Mouse (Mus musculus): Measurements from ENCODE around the gene Dcaf12. TPM values are rescaled to one million over a fixed set of nuclear protein-coding genes. Genes with fewer than 3 reads are reported as not detected.

Dcaf12 gene
- total and polyA plus RNA-seq, 2 experiments from 2014 or later = 57.3 to 63.3 TPM

GRCm38 (mm10) chr4:41293907-41294306, 20.8 kb downstream of the Dcaf12 start:
- H3K36me3 ChIP-seq (ENCODE audit: insufficient read depth) = peaks cover 73% of the 10 kb centered on the region
- H3K9ac ChIP-seq = no peak overlapping the region
- no peak overlapping the region for H3K27ac ChIP-seq (ENCODE audit: low read depth, low read length)
- peak; percentile 84 for ATAC-seq
- H3K4me2 ChIP-seq (ENCODE audit: low read depth) = no peak overlapping the region
- no peaks in the 10 kb centered on the region for H3K4me1 ChIP-seq (ENCODE audit: insufficient read depth)
- H3K27me3 ChIP-seq (ENCODE audit: insufficient read depth, low read length) = no peaks in the 10 kb centered on the region
- 20% methylated on average over 4 of the region's 4 CpGs for WGBS
- TF ChIP-seq CTCF (IDR thresholded peaks at IDR 0.05; ENCODE audit: low read depth) = no peak
- no peaks in the 10 kb centered on the region for H3K9me3 ChIP-seq (ENCODE audit: low read length)
- DNase-seq = peak; percentile 73
- H3K4me3 ChIP-seq (ENCODE audit: low read depth, low read length) = no peak overlapping the region

- no peak overlapping the region for H3K4me2 ChIP-seq (ENCODE audit: low read depth)
- no peaks in the 10 kb centered on the region for H3K4me1 ChIP-seq (ENCODE audit: insufficient read depth)
- H3K27ac ChIP-seq (ENCODE audit: low read depth, low read length) = no peak overlapping the region
- H3K9ac ChIP-seq = no peak overlapping the region
- no peaks in the 10 kb centered on the region for H3K9me3 ChIP-seq (ENCODE audit: low read length)
- ATAC-seq (0 out of 2 replicates have a peak, but pooled peaks have one; percentile 5), DNase-seq (no peak)
- peaks cover 37% of the 10 kb centered on the region for H3K36me3 ChIP-seq (ENCODE audit: insufficient read depth)
- no peaks in the 10 kb centered on the region for H3K27me3 ChIP-seq (ENCODE audit: insufficient read depth, low read length)
- 61% methylated on average over 7 of the region's 7 CpGs for WGBS
- no peak for TF ChIP-seq CTCF (IDR thresholded peaks at IDR 0.05; ENCODE audit: low read depth)
- H3K4me3 ChIP-seq (ENCODE audit: low read depth, low read length) = no peak overlapping the region
Observed at GRCm38 (mm10) chr4:41289802-41290201, 24.9 kb downstream of the Dcaf12 start.

GRCm38 (mm10) chr4:41286420-41286819, 28.3 kb downstream of the Dcaf12 start:
- peak; percentile 76 for DNase-seq
- TF ChIP-seq CTCF (IDR thresholded peaks at IDR 0.05; ENCODE audit: low read depth) = peak; percentile 74
- ATAC-seq = peak; percentile 72
- H3K36me3 ChIP-seq (ENCODE audit: insufficient read depth) = peaks cover 11% of the 10 kb centered on the region; the same call in 1 of the 2 replicates
- no peaks in the 10 kb centered on the region for H3K9me3 ChIP-seq (ENCODE audit: low read length)
- no peak overlapping the region for H3K4me2 ChIP-seq (ENCODE audit: low read depth)
- H3K4me1 ChIP-seq (ENCODE audit: insufficient read depth) = no peaks in the 10 kb centered on the region
- H3K27ac ChIP-seq (ENCODE audit: low read depth, low read length) = no peak overlapping the region
- H3K9ac ChIP-seq = no peak overlapping the region
- no peak overlapping the region for H3K4me3 ChIP-seq (ENCODE audit: low read depth, low read length)
- H3K27me3 ChIP-seq (ENCODE audit: insufficient read depth, low read length) = no peaks in the 10 kb centered on the region
- WGBS = 13% methylated on average over 3 of the region's 3 CpGs

DNA sequence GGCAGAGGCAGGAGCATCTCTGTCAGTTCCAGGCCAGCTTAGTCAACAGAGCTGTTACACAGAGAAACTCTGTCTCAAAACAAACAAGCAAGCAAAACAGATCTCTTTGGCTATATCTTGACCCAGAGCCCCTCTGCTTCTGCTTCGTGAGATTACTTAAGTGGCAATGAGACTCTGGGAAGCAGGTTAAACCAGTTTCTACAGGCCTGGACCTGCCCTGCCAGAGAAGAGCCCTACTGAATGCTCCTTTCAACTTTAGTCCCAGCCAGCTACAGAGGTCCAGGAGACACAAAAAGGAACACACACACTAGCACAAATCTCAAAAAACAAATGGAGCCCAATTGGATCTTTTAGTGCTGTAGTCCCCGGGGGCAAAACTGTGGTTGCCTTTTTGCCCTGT, 30.6 kb downstream of the Dcaf12 start:
- 84% methylated on average over 2 of the region's 2 CpGs for WGBS
- no peak for ATAC-seq

DNA sequence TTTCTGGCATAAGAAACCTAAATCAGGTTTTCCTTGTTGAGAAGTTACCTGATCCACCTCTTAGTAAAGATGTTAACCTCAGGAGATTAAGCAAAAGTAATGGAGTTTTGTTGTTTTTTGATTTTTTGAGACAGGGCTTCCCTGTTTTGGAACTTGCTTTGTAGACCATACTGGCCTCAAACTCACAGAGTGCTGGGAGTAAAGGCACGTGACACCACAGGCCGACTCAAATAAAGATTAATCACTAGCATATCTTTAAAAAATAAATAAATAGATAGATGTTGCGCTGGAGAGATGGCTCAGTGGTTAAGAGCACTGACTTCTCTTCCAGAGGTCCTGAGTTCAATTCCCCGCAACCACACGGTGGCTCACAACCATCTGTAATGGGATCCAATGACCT, 38.8 kb downstream of the Dcaf12 start:
- no peak for DNase-seq
- H3K9me3 ChIP-seq (ENCODE audit: low read length) = no peaks in the 10 kb centered on the region
- no peak for ATAC-seq
- no peaks in the 10 kb centered on the region for H3K27me3 ChIP-seq (ENCODE audit: insufficient read depth, low read length)
- H3K4me2 ChIP-seq (ENCODE audit: low read depth) = peak overlapping the region; percentile 72
- H3K27ac ChIP-seq (ENCODE audit: low read depth, low read length) = peak overlapping the region; percentile 85; the same call in 1 of the 2 replicates
- no peak for TF ChIP-seq CTCF (IDR thresholded peaks at IDR 0.05; ENCODE audit: low read depth)
- WGBS = 82% methylated on average over 5 of the region's 5 CpGs
- peak overlapping the region; percentile 63 for H3K4me3 ChIP-seq (ENCODE audit: low read depth, low read length)
- peak overlapping the region; percentile 83; the same call in 1 of the 2 replicates for H3K9ac ChIP-seq
- peaks cover 20% of the 10 kb centered on the region; the same call in 1 of the 2 replicates for H3K4me1 ChIP-seq (ENCODE audit: insufficient read depth)
- H3K36me3 ChIP-seq (ENCODE audit: insufficient read depth) = no peaks in the 10 kb centered on the region

More for the DNA sequence above, 30.6 kb downstream of the Dcaf12 start:
- no peak overlapping the region for H3K4me3 ChIP-seq (ENCODE audit: low read depth, low read length)
- H3K4me2 ChIP-seq (ENCODE audit: low read depth) = no peak overlapping the region
- no peak for DNase-seq
- H3K9ac ChIP-seq = no peak overlapping the region
- no peaks in the 10 kb centered on the region for H3K36me3 ChIP-seq (ENCODE audit: insufficient read depth)
- H3K27me3 ChIP-seq (ENCODE audit: insufficient read depth, low read length) = no peaks in the 10 kb centered on the region
- H3K9me3 ChIP-seq (ENCODE audit: low read length) = no peaks in the 10 kb centered on the region
- H3K4me1 ChIP-seq (ENCODE audit: insufficient read depth) = no peaks in the 10 kb centered on the region
- no peak for TF ChIP-seq CTCF (IDR thresholded peaks at IDR 0.05; ENCODE audit: low read depth)
- no peak overlapping the region for H3K27ac ChIP-seq (ENCODE audit: low read depth, low read length)

- 3% methylated on average over 60 of the region's 60 CpGs for WGBS
- H3K4me1 ChIP-seq (ENCODE audit: insufficient read depth) = peaks cover 20% of the 10 kb centered on the region; the same call in 1 of the 2 replicates
- H3K9ac ChIP-seq = peak within 1 kb of the TSS; percentile 83
- H3K27ac ChIP-seq (ENCODE audit: low read depth, low read length) = peak within 1 kb of the TSS; percentile 85
- ATAC-seq (peak; percentile 98), DNase-seq (peak; percentile 99)
- no peaks in the 10 kb centered on the region for H3K9me3 ChIP-seq (ENCODE audit: low read length)
- H3K4me2 ChIP-seq (ENCODE audit: low read depth) = peak within 1 kb of the TSS; percentile 72
- H3K36me3 ChIP-seq (ENCODE audit: insufficient read depth) = peaks cover 5% of the 10 kb centered on the region; the same call in 1 of the 2 replicates
- TF ChIP-seq CTCF (IDR thresholded peaks at IDR 0.05; ENCODE audit: low read depth) = no peak
- no peaks in the 10 kb centered on the region for H3K27me3 ChIP-seq (ENCODE audit: insufficient read depth, low read length)
- H3K4me3 ChIP-seq (ENCODE audit: low read depth, low read length) = peak within 1 kb of the TSS; percentile 63
Observed at GRCm38 (mm10) chr4:41274980-41275850, 39.5 kb downstream of the Dcaf12 start, which contains the start of gene Ubap2. Ubap2 (minus strand) TSS chr4:41275144.

Measured in forebrain, postnatal 0 days (tissue).